ENCODE assay signal across 38 mouse cellular contexts in genomic region chr11:72286651-72287050, GRCm38 (mm10). TPM values are rescaled to one million over a fixed set of nuclear protein-coding genes. Genes with fewer than 3 reads are reported as not detected.
"Had no signal": no experiment of that assay in that cellular context is flagged by ENCODE, and none has a peak within 500 bp of the region (broad histone marks: within the 10 kb centered on the region; RNA-seq: fewer than 3 reads in every experiment).

No protein-coding gene starts in this region.

- DNase-seq: gastrocnemius, postnatal 14 days; gastrocnemius, postnatal 36 days; heart, adult 18-20 months; heart, postnatal 14 days; heart, postnatal 36 days; kidney, adult 18-20 months; kidney, adult 8-10 months; kidney, postnatal 10 days; kidney, postnatal 25 days; kidney, postnatal 4 days; liver; liver, embryonic 13.5 days had no signal

- H3K4me1 ChIP-seq: hindbrain, embryonic 13.5 days; hindbrain, embryonic 15.5 days; limb, embryonic 10.5 days; limb, embryonic 12.5 days; liver, embryonic 13.5 days had no signal

- H3K27ac ChIP-seq: heart, embryonic 13.5 days; heart, embryonic 15.5 days; hindbrain, embryonic 13.5 days; hindbrain, embryonic 15.5 days; hindbrain, postnatal 0 days; layer of hippocampus, adult 2 months; left cerebral cortex, adult 2 months; limb, embryonic 10.5 days; limb, embryonic 12.5 days; liver, embryonic 13.5 days had no signal

- H3K27me3 ChIP-seq: heart, embryonic 13.5 days; heart, embryonic 15.5 days; hindbrain, embryonic 13.5 days; hindbrain, embryonic 15.5 days; limb, embryonic 12.5 days; liver, embryonic 13.5 days had no signal

- H3K4me2 ChIP-seq: heart, embryonic 11.5 days; heart, embryonic 13.5 days; heart, embryonic 15.5 days; hindbrain, embryonic 13.5 days; hindbrain, embryonic 15.5 days; limb, embryonic 12.5 days; liver, embryonic 11.5 days; liver, embryonic 13.5 days had no signal

- H3K4me3 ChIP-seq: heart, embryonic 13.5 days; heart, embryonic 15.5 days; hindbrain, embryonic 13.5 days; hindbrain, embryonic 15.5 days; layer of hippocampus, adult 2 months; left cerebral cortex, adult 2 months; limb, embryonic 10.5 days; limb, embryonic 12.5 days; liver, embryonic 13.5 days had no signal

- H3K9me3 ChIP-seq: heart, embryonic 13.5 days; heart, embryonic 15.5 days; hindbrain, embryonic 13.5 days; hindbrain, embryonic 15.5 days; limb, embryonic 10.5 days; limb, embryonic 12.5 days; liver, embryonic 13.5 days had no signal

- H3K9ac ChIP-seq: heart, embryonic 13.5 days; heart, embryonic 15.5 days; hindbrain, embryonic 13.5 days; hindbrain, embryonic 15.5 days; limb, embryonic 12.5 days; liver, embryonic 13.5 days had no signal

- ATAC-seq: hindbrain, postnatal 0 days; intestine, postnatal 0 days had no signal

- H3K36me3 ChIP-seq: heart, embryonic 13.5 days; heart, embryonic 15.5 days; hindbrain, embryonic 13.5 days; hindbrain, embryonic 15.5 days; limb, embryonic 10.5 days; limb, embryonic 12.5 days; liver, embryonic 13.5 days had no signal

RNA-seq across cellular contexts. Expression of gene Slc13a5, which starts 19.6 kb away (rescaled TPM):
- total RNA-seq: gastrocnemius, adult 18-20 months; gastrocnemius, adult 8-10 months; gastrocnemius, postnatal 36 days; heart, adult 18-20 months; heart, adult 8-10 months; heart, postnatal 14 days; heart, postnatal 36 days; hematopoietic stem cell, adult 5-6 weeks had no signal
- polyA plus RNA-seq: heart, postnatal 0 days; limb, embryonic 12.5 days; liver, embryonic 11.5 days; liver, embryonic 13.5 days had no signal

RNA-seq across cellular contexts. Expression of gene Fbxo39, which starts 27.6 kb away (rescaled TPM):
- total RNA-seq: gastrocnemius, adult 18-20 months; gastrocnemius, adult 8-10 months; gastrocnemius, postnatal 14 days; gastrocnemius, postnatal 36 days; heart, adult 18-20 months; heart, adult 8-10 months; heart, postnatal 14 days; heart, postnatal 36 days; hematopoietic stem cell, adult 5-6 weeks; layer of hippocampus, adult 2 months; layer of hippocampus, postnatal 10 days; layer of hippocampus, postnatal 25 days; left cerebral cortex, adult 2 months; left cerebral cortex, postnatal 14 days; left cerebral cortex, postnatal 36 days had no signal
- polyA plus RNA-seq: heart, embryonic 11.5 days; heart, embryonic 13.5 days; heart, embryonic 15.5 days; heart, postnatal 0 days; hindbrain, embryonic 11.5 days; hindbrain, embryonic 13.5 days; hindbrain, embryonic 15.5 days; hindbrain, postnatal 0 days; intestine, embryonic 14.5 days; intestine, postnatal 0 days; kidney, embryonic 14.5 days; kidney, embryonic 16.5 days; limb, embryonic 10.5 days; limb, embryonic 12.5 days; limb, embryonic 14.5 days; liver, embryonic 11.5 days; liver, embryonic 13.5 days had no signal
